Mouse (Mus musculus) limb, embryonic 14.5 days (tissue): ENCODE data around the gene Mrps14. TPM values are rescaled to one million over a fixed set of nuclear protein-coding genes. Genes with fewer than 3 reads are reported as not detected.
A peak's percentile ranks its signal among the peaks of the same experiment; 100 is the strongest.

Experiments used
- ATAC-seq: fragments of 200-750 bp; cut with Nextera tagmentation; 2 replicates; pipeline ENCODE4 v1.8.0; 2017; ENCODE audit warnings: low read depth, moderate number of reproducible peaks, moderate TSS enrichment; ENCODE audit not compliant: low FRiP score
- DNase-seq: peaks from one replicate; pipeline ENCODE4 v3.0.0-alpha.2; 2015; ENCODE audit warnings: low spot score
- H3K27ac ChIP-seq: fragments of 300-500 bp; sonication (generic); replicated peaks from 2 replicates; pipeline ENCODE4 v1.5.1; 2014; ENCODE audit warnings: low read depth, mild to moderate bottlenecking, low read length, moderate library complexity, mixed read lengths
- H3K27me3 ChIP-seq: fragments of 300-500 bp; sonication (generic); 2 replicates; pipeline ENCODE4 v1.6.1; 2014; ENCODE audit warnings: low read length, mixed read lengths; ENCODE audit not compliant: control insufficient read depth, insufficient read depth
- H3K36me3 ChIP-seq: fragments of 300-500 bp; sonication (generic); 2 replicates; pipeline ENCODE4 v1.6.1; 2014; ENCODE audit warnings: mild to moderate bottlenecking, low read length, moderate library complexity, mixed read lengths; ENCODE audit not compliant: control insufficient read depth, insufficient read depth
- H3K4me1 ChIP-seq: fragments of 300-500 bp; sonication (generic); 2 replicates; pipeline ENCODE4 v1.6.1; 2014; ENCODE audit warnings: antibody characterized with exemption, low read length, mixed read lengths; ENCODE audit not compliant: control insufficient read depth, insufficient read depth
- H3K4me2 ChIP-seq: fragments of 300-500 bp; sonication (generic); replicated peaks from 2 replicates; pipeline ENCODE4 v1.6.1; 2014; ENCODE audit warnings: low read depth, mild to moderate bottlenecking, low read length, moderate library complexity; ENCODE audit not compliant: severe bottlenecking
- H3K4me3 ChIP-seq: fragments of 300-500 bp; sonication (generic); replicated peaks from 2 replicates; pipeline ENCODE4 v1.5.1; 2014; ENCODE audit warnings: low read length
- H3K9ac ChIP-seq: fragments of 300-500 bp; sonication (generic); 2 replicates; pipeline ENCODE4 v1.6.1; 2014; ENCODE audit warnings: mild to moderate bottlenecking, low read depth, low read length, moderate library complexity; ENCODE audit not compliant: severe bottlenecking
- H3K9me3 ChIP-seq: fragments of 300-500 bp; sonication (generic); 2 replicates; pipeline ENCODE4 v1.6.1; 2016; ENCODE audit warnings: low read length; ENCODE audit not compliant: control insufficient read depth
- POLR2A ChIP-seq: fragments of 200-500 bp; IDR thresholded peaks from 2 replicates; pipeline ENCODE4 v1.8.0; 2012; ENCODE audit warnings: inconsistent platforms, mild to moderate bottlenecking, moderate library complexity, borderline replicate concordance; ENCODE audit not compliant: insufficient read depth, insufficient read length; ENCODE audit errors: extremely low read depth
- WGBS: fragments of 180-500 bp; shearing (Covaris S2); extraction: QIAGEN DNeasy Blood & Tissue Kit; methylation state at CpG from one replicate; pipeline ENCODE4 v1.1.7; 2014; 5-methylcytosine and 5-hydroxymethylcytosine counted together
- polyA plus RNA-seq, 2 experiments: library from polyadenylated mRNA; depleted of rRNA in 1 of 2; stranded (reverse) in 1 of 2; unstranded in 1 of 2; fragments of >200 nt; fragmentation: Nextera tagmentation in 1 of 2; extraction: Ambion mirVana in 1 of 2; gene quantifications; 2 replicates each; pipeline versions ENCODE4 v1.2.1 to v1.2.3; 2012 to 2014

The Mrps14 gene
- polyA plus RNA-seq, 2 experiments, result 53.7 to 243 TPM

DNA sequence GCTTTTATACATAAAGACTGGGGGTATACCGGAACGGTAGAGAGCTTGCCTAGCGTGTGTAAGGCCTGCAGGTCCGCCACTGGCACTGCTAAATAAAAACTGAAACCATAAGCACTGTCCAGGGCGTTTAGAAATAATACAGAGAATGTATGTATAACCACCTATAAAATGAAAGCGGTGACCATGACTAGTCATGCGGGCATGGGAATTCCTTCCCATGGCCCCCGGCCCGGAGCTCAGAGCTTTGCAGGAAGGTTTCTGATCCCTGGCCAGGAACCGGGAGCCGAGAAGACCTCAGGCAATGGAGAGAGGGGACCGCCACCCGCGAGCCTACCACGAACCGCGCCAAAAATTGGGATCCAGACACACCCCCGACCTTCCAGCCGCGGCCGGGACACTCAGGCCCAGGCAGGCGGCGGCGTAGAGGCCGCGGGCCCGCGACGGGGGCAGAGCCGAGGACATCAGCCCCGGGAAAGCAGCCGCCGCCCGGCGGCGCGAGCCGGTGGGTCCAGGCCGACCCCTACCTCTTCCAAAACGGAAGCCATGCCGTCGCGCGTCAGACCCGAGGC, 17.2 kb downstream of the Mrps14 start:
- H3K36me3 ChIP-seq, result peaks cover 8% of the 10 kb centered on the region
- DNase-seq (peak; percentile 40), ATAC-seq (peak; percentile 63)
- H3K27me3 ChIP-seq, result no peaks in the 10 kb centered on the region
- peak overlapping the region; percentile 96 for H3K27ac ChIP-seq
- WGBS, result 4% methylated on average over 32 of the region's 45 CpGs
- H3K9me3 ChIP-seq, result no peaks in the 10 kb centered on the region
- H3K9ac ChIP-seq, result peak overlapping the region; percentile 81
- H3K4me2 ChIP-seq, result peak overlapping the region; percentile 58
- H3K4me1 ChIP-seq, result peaks cover 10% of the 10 kb centered on the region
- TF ChIP-seq POLR2A, result no peak
- peak overlapping the region; percentile 84 for H3K4me3 ChIP-seq

DNA sequence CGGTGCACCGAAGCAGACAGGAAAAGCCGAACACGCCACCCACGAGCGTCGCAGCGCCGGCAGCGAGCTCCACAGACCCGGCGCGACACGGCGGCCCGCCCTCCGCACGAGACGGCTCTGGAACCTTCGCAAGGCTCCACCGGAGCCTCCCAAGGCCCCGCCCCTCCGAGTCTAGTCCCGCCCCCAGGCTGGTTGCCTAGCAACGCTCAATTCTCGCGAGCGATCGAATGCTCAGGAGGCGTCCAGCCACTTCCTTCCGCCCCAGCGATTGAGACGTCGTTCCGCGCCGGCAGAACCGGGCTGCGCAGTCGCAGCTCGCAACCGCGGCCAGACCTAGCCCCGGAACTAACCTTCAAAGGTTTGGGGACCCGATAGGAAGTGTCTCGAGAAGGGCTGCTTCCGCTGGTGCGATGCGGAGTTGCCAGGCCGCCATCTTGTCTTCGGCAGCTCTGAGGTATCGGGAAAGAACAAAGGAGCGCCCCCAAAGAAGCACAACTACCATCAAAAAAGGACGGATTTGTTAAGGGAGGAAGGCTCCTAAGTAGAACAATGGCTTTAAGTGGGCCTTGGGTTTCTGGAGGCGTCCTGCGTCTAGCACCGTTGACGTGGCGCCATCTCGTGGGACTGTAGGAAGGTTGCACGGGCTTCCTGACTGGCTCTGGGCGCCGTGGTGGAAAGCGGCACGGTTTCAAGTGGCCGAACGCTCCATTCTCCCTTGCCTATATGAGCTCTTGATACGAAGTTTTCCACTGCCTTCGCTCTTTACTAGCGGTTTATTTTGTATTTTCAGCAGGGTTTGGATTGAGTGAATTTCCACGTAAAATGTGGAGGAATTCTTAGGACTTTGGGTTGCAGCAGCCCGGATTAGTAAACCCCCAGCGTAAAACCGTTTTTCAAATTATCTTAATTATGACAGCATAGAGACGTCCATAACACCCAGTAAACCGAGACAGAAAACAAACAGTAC, 18.0 kb downstream of the Mrps14 start, which contains the start of gene Cacybp:
Gene Cacybp (minus strand): TSS at position 173 of the 967 bp plus-strand sequence.
- whole genome bisulfite sequencing, result 1% methylated on average over 75 of the region's 76 CpGs
- H3K4me3 ChIP-seq, result peak within 1 kb of the TSS; percentile 84
- H3K27ac ChIP-seq, result peak within 1 kb of the TSS; percentile 96
- DNase-seq (peak; percentile 98), ATAC-seq (peak; percentile 99)
- peaks cover 10% of the 10 kb centered on the region for H3K4me1 ChIP-seq
- no peaks in the 10 kb centered on the region for H3K9me3 ChIP-seq
- TF ChIP-seq POLR2A, result peak; percentile 91
- no peaks in the 10 kb centered on the region for H3K36me3 ChIP-seq
- no peaks in the 10 kb centered on the region for H3K27me3 ChIP-seq
- peak within 1 kb of the TSS; percentile 81 for H3K9ac ChIP-seq
- peak within 1 kb of the TSS; percentile 58 for H3K4me2 ChIP-seq

DNA sequence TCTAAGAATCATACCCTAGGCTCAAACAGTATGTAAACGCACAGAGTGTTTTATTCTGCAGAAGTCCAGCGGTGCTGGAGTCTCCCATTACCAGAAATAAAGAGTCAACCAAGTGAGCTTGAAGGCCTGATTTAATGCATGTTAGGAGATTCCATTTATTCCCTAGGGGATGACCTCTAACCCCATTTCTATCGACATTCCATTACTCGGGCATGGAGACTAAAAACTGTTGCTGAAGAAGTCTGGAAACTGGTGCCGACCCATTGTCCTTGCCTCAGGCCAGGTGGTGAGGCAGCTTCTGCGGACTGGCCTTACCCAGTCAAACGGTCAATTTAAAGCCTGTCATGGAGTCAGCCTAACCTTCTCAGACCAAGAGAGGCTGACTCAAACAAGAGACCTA, 19.2 kb downstream of the Mrps14 start:
- H3K9me3 ChIP-seq, result no peaks in the 10 kb centered on the region
- no peaks in the 10 kb centered on the region for H3K36me3 ChIP-seq
- ATAC-seq, result no peak
- no peak for DNase-seq
- 87% methylated on average over 7 of the region's 7 CpGs for WGBS
- no peak overlapping the region for H3K9ac ChIP-seq
- H3K27me3 ChIP-seq, result no peaks in the 10 kb centered on the region
- H3K4me3 ChIP-seq, result no peak overlapping the region
- H3K27ac ChIP-seq, result no peak overlapping the region
- no peak overlapping the region for H3K4me2 ChIP-seq
- no peak for TF ChIP-seq POLR2A
- peaks cover 10% of the 10 kb centered on the region for H3K4me1 ChIP-seq

DNA sequence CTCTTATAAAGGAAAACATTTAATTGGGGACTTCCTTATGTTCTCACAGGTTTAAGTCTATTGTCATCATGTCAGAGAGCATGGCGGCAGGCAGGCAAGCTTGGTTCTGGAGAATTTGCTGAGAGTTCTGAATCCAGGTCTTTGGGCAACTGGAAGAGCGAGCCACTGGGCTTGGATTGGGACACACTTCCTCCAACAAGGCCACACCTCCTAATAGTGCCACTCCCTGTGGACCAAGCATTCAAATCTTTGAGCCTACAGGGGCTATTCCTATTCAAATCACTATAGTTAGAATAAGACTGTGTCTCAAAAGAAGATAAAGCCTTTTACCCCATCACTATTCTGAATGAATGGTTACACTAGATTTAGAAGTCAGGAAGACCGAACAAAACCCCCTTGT, 22.9 kb downstream of the Mrps14 start:
- ATAC-seq (no peak), DNase-seq (no peak)
- Histone ChIP-seq H3K4me1 (no peaks in the 10 kb centered on the region), H3K9me3 (no peaks in the 10 kb centered on the region), H3K4me2 (no peak overlapping the region), H3K36me3 (no peaks in the 10 kb centered on the region), H3K4me3 (no peak overlapping the region), H3K27me3 (no peaks in the 10 kb centered on the region), H3K9ac (no peak overlapping the region), H3K27ac (no peak overlapping the region)
- no peak for TF ChIP-seq POLR2A
- 89% methylated on average over 3 of the region's 3 CpGs for WGBS

DNA sequence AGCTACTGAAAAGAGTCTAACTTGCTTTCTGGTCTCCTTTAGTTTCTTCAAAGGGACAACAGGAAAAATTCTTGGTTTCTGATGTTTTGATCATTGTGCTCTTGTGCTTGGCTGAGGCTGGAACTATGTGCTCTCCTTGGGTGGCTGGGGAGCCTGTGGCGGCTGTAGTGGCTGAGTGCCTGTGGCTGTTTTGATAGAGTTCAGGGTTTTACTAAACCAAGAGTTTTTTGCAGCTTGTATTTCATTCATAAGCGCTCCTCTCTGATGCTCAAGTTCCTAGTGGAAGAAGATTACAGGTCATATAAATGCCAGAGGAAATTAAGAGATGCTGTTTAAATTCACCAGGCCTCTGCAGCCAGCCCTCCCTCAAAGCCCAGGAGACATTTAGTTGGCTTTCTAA, 29.1 kb downstream of the Mrps14 start:
- DNase-seq, result peak; percentile 28
- Histone ChIP-seq H3K9me3 (no peaks in the 10 kb centered on the region), H3K36me3 (no peaks in the 10 kb centered on the region), H3K27ac (no peak overlapping the region), H3K4me2 (no peak overlapping the region), H3K9ac (no peak overlapping the region), H3K4me3 (no peak overlapping the region), H3K27me3 (no peaks in the 10 kb centered on the region), H3K4me1 (no peaks in the 10 kb centered on the region)
- no peak for TF ChIP-seq POLR2A
- WGBS, result 41% methylated on average over 2 of the region's 2 CpGs
- ATAC-seq, result no peak
